Mouse (Mus musculus): ENCODE measurements at regions not wholly inside any gene's neighbourhood (a gene's known extent, or its start where the extent isn't known, plus 50 kb on each side); places are given as distances from the start of the nearest gene placed in this dataset.
"Not testable (repeated sequence)": the region's sequence is repeated elsewhere in the genome, so short reads cannot be mapped to it uniquely, and the experiment has no call there.

DNA sequence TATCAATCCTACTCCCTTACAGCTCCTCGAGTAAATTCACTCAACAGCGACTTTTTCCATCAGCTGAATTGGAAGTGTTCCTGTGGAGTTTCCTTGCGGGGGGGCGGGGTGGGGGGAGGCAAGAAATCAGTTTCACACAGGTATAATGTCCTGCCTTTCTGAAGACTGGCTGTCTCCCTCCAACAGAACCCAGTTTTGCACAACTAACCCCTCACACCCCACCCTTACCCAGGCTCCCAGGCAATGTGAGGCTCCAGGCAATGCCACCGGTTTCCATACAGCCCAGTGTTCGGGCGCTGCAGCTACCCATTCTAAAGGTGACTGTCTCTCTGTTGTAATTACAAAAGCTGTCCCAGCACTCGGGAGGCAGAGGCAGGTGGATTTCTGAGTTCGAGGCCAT lies 95.1 kb upstream of the Map3k1 start:
- TF ChIP-seq POLR2A (IDR thresholded peaks at IDR 0.05; ENCODE audit: insufficient read depth, low read length) (no peak), EP300 (IDR thresholded peaks at IDR 0.05; ENCODE audit: insufficient read depth, low read depth, low read length) (no peak), CTCF (IDR thresholded peaks at IDR 0.05; ENCODE audit: low read depth, low read length) (no peak)
- H3K4me3 ChIP-seq (ENCODE audit: low read depth, low read length): no peak overlapping the region
- H3K36me3 ChIP-seq (ENCODE audit: control insufficient read depth, insufficient read depth, low read length, poor library complexity, severe bottlenecking): no peaks in the 10 kb centered on the region
- no peak overlapping the region for H3K27ac ChIP-seq (ENCODE audit: insufficient read depth, low read length)
- no peak overlapping the region for H3K9ac ChIP-seq (ENCODE audit: low read depth, poor library complexity, severe bottlenecking)
- no peaks in the 10 kb centered on the region for H3K27me3 ChIP-seq (ENCODE audit: control insufficient read depth, insufficient read depth, low read length, poor library complexity, severe bottlenecking)
- no peaks in the 10 kb centered on the region for H3K9me3 ChIP-seq (replicated peaks; ENCODE audit: control insufficient read depth, insufficient read depth, low read length, poor library complexity, severe bottlenecking)
- peaks cover 3% of the 10 kb centered on the region for H3K4me1 ChIP-seq (ENCODE audit: control insufficient read depth, insufficient read depth, low read length)

- peak overlapping the region; percentile 63 for H3K9ac ChIP-seq (ENCODE audit: low read depth, poor library complexity, severe bottlenecking)
- H3K4me1 ChIP-seq (ENCODE audit: control insufficient read depth, insufficient read depth, low read length): peaks cover 3% of the 10 kb centered on the region
- TF ChIP-seq POLR2A (IDR thresholded peaks at IDR 0.05; ENCODE audit: insufficient read depth, low read length) (no peak), EP300 (IDR thresholded peaks at IDR 0.05; ENCODE audit: insufficient read depth, low read depth, low read length) (no peak), CTCF (IDR thresholded peaks at IDR 0.05; ENCODE audit: low read depth, low read length) (no peak)
- peak overlapping the region; percentile 81 for H3K27ac ChIP-seq (ENCODE audit: insufficient read depth, low read length)
- no peaks in the 10 kb centered on the region for H3K27me3 ChIP-seq (ENCODE audit: control insufficient read depth, insufficient read depth, low read length, poor library complexity, severe bottlenecking)
- H3K9me3 ChIP-seq (replicated peaks; ENCODE audit: control insufficient read depth, insufficient read depth, low read length, poor library complexity, severe bottlenecking): no peaks in the 10 kb centered on the region
- H3K4me3 ChIP-seq (ENCODE audit: low read depth, low read length): no peak overlapping the region
- H3K36me3 ChIP-seq (ENCODE audit: control insufficient read depth, insufficient read depth, low read length, poor library complexity, severe bottlenecking): no peaks in the 10 kb centered on the region
These were observed 95.9 kb upstream of the Map3k1 start for GRCm38 (mm10) chr13:111904616-111905212.

DNA sequence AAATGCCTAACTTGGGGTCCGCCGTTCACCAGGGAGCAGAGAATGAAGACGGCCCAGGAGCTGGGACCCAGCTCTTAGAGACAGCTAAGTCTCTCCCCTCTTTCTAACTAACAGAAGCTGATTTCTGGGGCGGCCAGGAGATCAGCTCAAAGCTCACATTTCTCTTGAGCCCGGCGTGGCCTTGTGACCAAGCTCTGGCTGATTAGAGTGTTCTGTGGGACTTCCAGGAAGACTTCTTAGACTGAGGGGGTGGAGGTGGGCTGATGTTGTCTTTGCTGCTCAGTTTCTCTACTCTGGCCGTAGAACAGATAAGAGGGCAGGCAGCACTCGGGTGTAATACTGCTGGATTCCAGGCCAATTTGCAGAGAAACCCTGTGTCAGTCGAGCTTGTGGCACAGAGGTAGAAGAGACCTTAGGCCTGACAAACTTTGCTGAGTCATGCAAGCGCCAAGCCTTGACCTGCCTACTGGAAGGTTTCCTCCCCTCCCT lies 96.5 kb upstream of the Map3k1 start:
- H3K4me3 ChIP-seq (ENCODE audit: low read depth, low read length): peak overlapping the region; percentile 22

DNA sequence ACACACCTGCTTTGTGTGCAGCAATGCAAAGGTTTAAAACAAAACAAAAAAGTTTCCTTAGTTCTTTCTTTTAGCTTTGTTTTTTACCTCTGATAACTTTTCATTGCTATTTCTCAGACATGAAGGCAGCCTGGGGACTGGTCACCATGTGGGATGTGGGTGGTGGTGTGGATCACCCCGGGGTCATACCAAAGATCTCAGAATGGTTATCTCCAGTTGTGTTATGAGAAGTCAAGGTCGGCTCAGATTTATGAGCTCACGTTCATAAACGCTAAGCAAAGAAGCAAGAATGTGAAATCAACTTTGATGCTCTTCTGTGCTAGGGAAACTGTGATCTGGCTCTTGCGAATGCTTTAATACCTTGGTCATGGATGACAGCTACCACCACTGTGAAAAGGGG lies 102.3 kb upstream of the Map3k1 start:
- Histone ChIP-seq H3K4me1 (ENCODE audit: control insufficient read depth, insufficient read depth, low read length) (no peaks in the 10 kb centered on the region), H3K9me3 (replicated peaks; ENCODE audit: control insufficient read depth, insufficient read depth, low read length, poor library complexity, severe bottlenecking) (no peaks in the 10 kb centered on the region), H3K27ac (ENCODE audit: insufficient read depth, low read length) (no peak overlapping the region), H3K4me3 (ENCODE audit: low read depth, low read length) (no peak overlapping the region), H3K9ac (ENCODE audit: low read depth, poor library complexity, severe bottlenecking) (no peak overlapping the region), H3K36me3 (ENCODE audit: control insufficient read depth, insufficient read depth, low read length, poor library complexity, severe bottlenecking) (no peaks in the 10 kb centered on the region), H3K27me3 (ENCODE audit: control insufficient read depth, insufficient read depth, low read length, poor library complexity, severe bottlenecking) (no peaks in the 10 kb centered on the region)
- TF ChIP-seq CTCF (IDR thresholded peaks at IDR 0.05; ENCODE audit: low read depth, low read length) (no peak), EP300 (IDR thresholded peaks at IDR 0.05; ENCODE audit: insufficient read depth, low read depth, low read length) (no peak), POLR2A (IDR thresholded peaks at IDR 0.05; ENCODE audit: insufficient read depth, low read length) (no peak)

More for the DNA sequence above, 96.5 kb upstream of the Map3k1 start:
- Histone ChIP-seq H3K9me3 (replicated peaks; ENCODE audit: control insufficient read depth, insufficient read depth, low read length, poor library complexity, severe bottlenecking) (no peaks in the 10 kb centered on the region), H3K27me3 (ENCODE audit: control insufficient read depth, insufficient read depth, low read length, poor library complexity, severe bottlenecking) (no peaks in the 10 kb centered on the region), H3K4me1 (ENCODE audit: control insufficient read depth, insufficient read depth, low read length) (peaks cover 3% of the 10 kb centered on the region), H3K36me3 (ENCODE audit: control insufficient read depth, insufficient read depth, low read length, poor library complexity, severe bottlenecking) (no peaks in the 10 kb centered on the region), H3K9ac (ENCODE audit: low read depth, poor library complexity, severe bottlenecking) (peak overlapping the region; percentile 63), H3K27ac (ENCODE audit: insufficient read depth, low read length) (peak overlapping the region; percentile 81)
- 0 out of 2 replicates have a peak, but pooled peaks have one; percentile 40 for TF ChIP-seq EP300 (IDR thresholded peaks at IDR 0.05; ENCODE audit: insufficient read depth, low read depth, low read length)
- no peak for TF ChIP-seq POLR2A (IDR thresholded peaks at IDR 0.05; ENCODE audit: insufficient read depth, low read length)

DNA sequence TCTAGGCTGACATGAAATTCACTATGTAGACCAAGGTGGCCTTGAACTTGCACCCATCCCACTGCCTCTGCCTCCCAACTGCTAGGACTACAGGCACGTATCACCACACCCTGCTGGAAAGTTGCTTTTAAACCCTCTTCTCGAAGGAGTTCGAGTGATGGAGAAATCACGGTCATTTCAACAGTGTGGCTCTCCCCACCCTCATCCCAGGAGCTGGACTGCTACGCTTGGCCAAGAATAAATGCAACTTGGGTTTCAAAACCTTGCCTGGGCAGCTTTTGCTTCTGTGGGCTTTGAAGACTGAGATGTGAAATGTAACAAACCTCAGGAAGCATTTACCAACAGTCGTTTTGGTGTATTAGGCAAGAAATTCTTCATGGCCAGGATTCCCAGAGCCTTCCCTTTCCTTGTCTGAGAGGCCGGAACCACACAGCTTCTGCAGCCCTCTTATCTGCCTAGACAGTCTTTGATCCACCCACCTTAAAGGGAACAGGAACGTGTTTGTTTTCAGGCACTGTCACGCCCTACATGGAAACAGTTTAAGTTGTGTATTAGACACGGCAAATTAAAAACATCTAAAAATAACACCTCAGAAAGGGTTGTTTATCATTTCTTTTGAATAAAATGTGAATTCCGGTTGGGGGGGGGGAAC lies 103.0 kb upstream of the Map3k1 start:
- H3K4me1 ChIP-seq (ENCODE audit: control insufficient read depth, insufficient read depth, low read length): no peaks in the 10 kb centered on the region
- H3K4me3 ChIP-seq (ENCODE audit: low read depth, low read length): no peak overlapping the region
- no peak overlapping the region for H3K27ac ChIP-seq (ENCODE audit: insufficient read depth, low read length)
- H3K36me3 ChIP-seq (ENCODE audit: control insufficient read depth, insufficient read depth, low read length, poor library complexity, severe bottlenecking): no peaks in the 10 kb centered on the region
- no peaks in the 10 kb centered on the region for H3K9me3 ChIP-seq (replicated peaks; ENCODE audit: control insufficient read depth, insufficient read depth, low read length, poor library complexity, severe bottlenecking)
- no peak for TF ChIP-seq CTCF (IDR thresholded peaks at IDR 0.05; ENCODE audit: low read depth, low read length)
- no peak for TF ChIP-seq POLR2A (IDR thresholded peaks at IDR 0.05; ENCODE audit: insufficient read depth, low read length)
- no peak for TF ChIP-seq EP300 (IDR thresholded peaks at IDR 0.05; ENCODE audit: insufficient read depth, low read depth, low read length)
- no peaks in the 10 kb centered on the region for H3K27me3 ChIP-seq (ENCODE audit: control insufficient read depth, insufficient read depth, low read length, poor library complexity, severe bottlenecking)
- no peak overlapping the region for H3K9ac ChIP-seq (ENCODE audit: low read depth, poor library complexity, severe bottlenecking)

- Histone ChIP-seq H3K4me1 (ENCODE audit: control insufficient read depth, insufficient read depth, low read length) (no peaks in the 10 kb centered on the region), H3K4me3 (ENCODE audit: low read depth, low read length) (no peak overlapping the region), H3K27me3 (ENCODE audit: control insufficient read depth, insufficient read depth, low read length, poor library complexity, severe bottlenecking) (no peaks in the 10 kb centered on the region), H3K36me3 (ENCODE audit: control insufficient read depth, insufficient read depth, low read length, poor library complexity, severe bottlenecking) (no peaks in the 10 kb centered on the region), H3K9me3 (replicated peaks; ENCODE audit: control insufficient read depth, insufficient read depth, low read length, poor library complexity, severe bottlenecking) (no peaks in the 10 kb centered on the region), H3K27ac (ENCODE audit: insufficient read depth, low read length) (no peak overlapping the region), H3K9ac (ENCODE audit: low read depth, poor library complexity, severe bottlenecking) (no peak overlapping the region)
- no peak for TF ChIP-seq POLR2A (IDR thresholded peaks at IDR 0.05; ENCODE audit: insufficient read depth, low read length)
- TF ChIP-seq EP300 (IDR thresholded peaks at IDR 0.05; ENCODE audit: insufficient read depth, low read depth, low read length): no peak
- no peak for TF ChIP-seq CTCF (IDR thresholded peaks at IDR 0.05; ENCODE audit: low read depth, low read length)
These were observed 105.6 kb upstream of the Map3k1 start for GRCm38 (mm10) chr13:111914348-111914913.

- H3K27ac ChIP-seq (ENCODE audit: insufficient read depth, low read length); H3K4me1 ChIP-seq (ENCODE audit: control insufficient read depth, insufficient read depth, low read length); H3K27me3 ChIP-seq (ENCODE audit: control insufficient read depth, insufficient read depth, low read length, poor library complexity, severe bottlenecking); H3K9ac ChIP-seq (ENCODE audit: low read depth, poor library complexity, severe bottlenecking); H3K9me3 ChIP-seq (replicated peaks; ENCODE audit: control insufficient read depth, insufficient read depth, low read length, poor library complexity, severe bottlenecking); H3K4me3 ChIP-seq (ENCODE audit: low read depth, low read length); H3K36me3 ChIP-seq (ENCODE audit: control insufficient read depth, insufficient read depth, low read length, poor library complexity, severe bottlenecking): not testable (repeated sequence)
These were observed 110.6 kb upstream of the Map3k1 start for GRCm38 (mm10) chr13:111919417-111919816.

Data from ES-Bruce4 (cell line).